Mouse (Mus musculus): Measurements from ENCODE around the gene Polh.

GRCm38 (mm10) chr17:46242274-46242673 lies 39.8 kb upstream of the Polh start:
- TF ChIP-seq TAL1 (IDR thresholded peaks at IDR 0.05; ENCODE audit: low read length) (no peak), GATA1 (IDR thresholded peaks at IDR 0.05; ENCODE audit: low read length) (no peak)
